Mouse (Mus musculus) cerebellum, adult 9-11 months (tissue): ENCODE results near the gene Frem2.

Source experiments
- DNase-seq: peaks from one replicate; pipeline ENCODE4 v3.0.0; 2022

Frem2 gene

GRCm38 (mm10) chr3:53555031-53555952 lies 101.9 kb downstream of the Frem2 start:
- DNase-seq: no peak

- no peak for DNase-seq
These were observed 104.5 kb downstream of the Frem2 start for GRCm38 (mm10) chr3:53552691-53553090.

GRCm38 (mm10) chr3:53532091-53532490 lies 125.1 kb downstream of the Frem2 start:
- DNase-seq: no peak

- DNase-seq: no peak
These were observed 126.8 kb downstream of the Frem2 start for GRCm38 (mm10) chr3:53530305-53530704.

GRCm38 (mm10) chr3:53525737-53526136 lies 131.4 kb downstream of the Frem2 start:
- peak; percentile 38 for DNase-seq

- peak; percentile 5 for DNase-seq
These were observed 134.4 kb downstream of the Frem2 start for GRCm38 (mm10) chr3:53522794-53523193.

GRCm38 (mm10) chr3:53514221-53515065 lies 142.7 kb downstream of the Frem2 start:
- DNase-seq: no peak

- no peak for DNase-seq
These were observed 144.1 kb downstream of the Frem2 start for GRCm38 (mm10) chr3:53513096-53513495.

- DNase-seq: no peak
These were observed 154.7 kb downstream of the Frem2 start for GRCm38 (mm10) chr3:53502428-53502827.

GRCm38 (mm10) chr3:53498351-53498905 lies 158.7 kb downstream of the Frem2 start:
- DNase-seq: no peak

- DNase-seq: no peak
These were observed 168.8 kb downstream of the Frem2 start, which contains the start of gene Stoml3 for GRCm38 (mm10) chr3:53488353-53488752. Gene Stoml3 (plus strand): TSS chr3:53488653.

GRCm38 (mm10) chr3:53486996-53487576 lies 170.1 kb downstream of the Frem2 start:
- no peak for DNase-seq

- no peak for DNase-seq
These were observed 170.6 kb downstream of the Frem2 start for GRCm38 (mm10) chr3:53486561-53486960.

- no peak for DNase-seq
These were observed 173.6 kb downstream of the Frem2 start for GRCm38 (mm10) chr3:53483414-53484059.

- peak; percentile 34 for DNase-seq
These were observed 178.6 kb downstream of the Frem2 start for GRCm38 (mm10) chr3:53478419-53479046.

- DNase-seq: peak; percentile 66
These were observed 179.7 kb downstream of the Frem2 start for GRCm38 (mm10) chr3:53477468-53477867.

GRCm38 (mm10) chr3:53475889-53476288 lies 181.3 kb downstream of the Frem2 start:
- DNase-seq: peak; percentile 41

GRCm38 (mm10) chr3:53474179-53474578 lies 183.0 kb downstream of the Frem2 start:
- no peak for DNase-seq

- no peak for DNase-seq
These were observed 185.1 kb downstream of the Frem2 start for GRCm38 (mm10) chr3:53472061-53472460.

- no peak for DNase-seq
These were observed 187.5 kb downstream of the Frem2 start for GRCm38 (mm10) chr3:53469650-53470049.

- no peak for DNase-seq
These were observed 189.8 kb downstream of the Frem2 start for GRCm38 (mm10) chr3:53467356-53467755.

- DNase-seq: no peak
These were observed 190.7 kb downstream of the Frem2 start for GRCm38 (mm10) chr3:53466481-53466880.
